Mouse (Mus musculus): ENCODE measurements around the gene Acvr1c. TPM values are rescaled to one million over a fixed set of nuclear protein-coding genes. Genes with fewer than 3 reads are reported as not detected.

Acvr1c gene
- polyA plus RNA-seq, 1 experiment from 2014 or later: 0.19 TPM

DNA sequence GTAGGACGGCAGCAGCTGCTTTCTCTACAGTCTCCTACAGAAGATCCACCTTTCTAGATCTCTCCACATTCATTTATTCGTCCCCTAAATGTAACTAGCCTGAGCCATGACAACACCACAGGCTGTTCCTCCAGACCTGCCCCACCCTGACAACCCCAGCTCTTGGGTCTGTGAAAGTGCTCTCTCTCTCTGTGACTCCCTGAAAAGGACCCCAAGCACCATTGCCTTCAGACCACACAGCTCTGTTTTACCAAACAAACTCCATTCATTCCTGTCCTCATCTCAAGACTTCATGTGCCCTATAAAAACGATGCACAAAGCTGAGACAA, 401 bp upstream of the Acvr1c start:
- Histone ChIP-seq H3K36me3 (ENCODE audit: control insufficient read depth, insufficient read depth, low read length) (no peaks in the 10 kb centered on the region), H3K4me3 (ENCODE audit: low read depth, low read length) (peak overlapping the region; percentile 50), H3K4me2 (ENCODE audit: low read depth) (peak overlapping the region; percentile 98), H3K4me1 (ENCODE audit: control insufficient read depth, insufficient read depth, low read length) (peaks cover 5% of the 10 kb centered on the region), H3K9ac (ENCODE audit: low read length) (no peak overlapping the region), H3K9me3 (ENCODE audit: control insufficient read depth, low read length) (no peaks in the 10 kb centered on the region), H3K27ac (ENCODE audit: low read depth, low read length) (no peak overlapping the region), H3K27me3 (ENCODE audit: control insufficient read depth, insufficient read depth, low read length) (peaks cover 13% of the 10 kb centered on the region)
- DNase-seq (ENCODE audit: low spot score) (no peak), ATAC-seq (ENCODE audit: insufficient read depth, low FRiP score, low TSS enrichment) (no peak)
- 9% methylated on average over 3 of the region's 3 CpGs for whole genome bisulfite sequencing

DNA sequence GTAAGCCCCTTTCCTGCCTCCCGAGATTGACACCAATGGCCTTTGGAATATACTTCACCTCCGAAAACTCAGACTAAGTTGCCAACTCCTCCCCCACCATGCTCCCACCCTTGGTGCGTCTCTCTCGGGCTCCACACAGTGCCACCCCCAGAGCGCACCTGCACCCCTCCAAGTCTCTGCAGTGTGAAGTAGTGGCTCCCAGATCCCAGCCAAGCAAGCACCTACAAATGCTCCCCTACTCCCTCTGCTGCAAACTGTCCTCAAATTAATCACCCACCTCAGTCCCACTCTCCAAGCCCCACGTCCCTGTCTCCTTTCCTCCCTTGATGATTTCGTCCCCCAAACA, 654 bp downstream of the Acvr1c start:
- Histone ChIP-seq H3K9me3 (ENCODE audit: control insufficient read depth, low read length) (no peaks in the 10 kb centered on the region), H3K27ac (ENCODE audit: low read depth, low read length) (no peak overlapping the region), H3K4me2 (ENCODE audit: low read depth) (peak overlapping the region; percentile 98), H3K4me1 (ENCODE audit: control insufficient read depth, insufficient read depth, low read length) (peaks cover 5% of the 10 kb centered on the region), H3K4me3 (ENCODE audit: low read depth, low read length) (peak overlapping the region; percentile 50), H3K36me3 (ENCODE audit: control insufficient read depth, insufficient read depth, low read length) (no peaks in the 10 kb centered on the region), H3K27me3 (ENCODE audit: control insufficient read depth, insufficient read depth, low read length) (peaks cover 13% of the 10 kb centered on the region), H3K9ac (ENCODE audit: low read length) (no peak overlapping the region)
- ATAC-seq (ENCODE audit: insufficient read depth, low FRiP score, low TSS enrichment) (peak; percentile 56; the same call in 1 of the 2 replicates), DNase-seq (ENCODE audit: low spot score) (peak; percentile 19)
- WGBS: 0% methylated on average over 7 of the region's 7 CpGs

DNA sequence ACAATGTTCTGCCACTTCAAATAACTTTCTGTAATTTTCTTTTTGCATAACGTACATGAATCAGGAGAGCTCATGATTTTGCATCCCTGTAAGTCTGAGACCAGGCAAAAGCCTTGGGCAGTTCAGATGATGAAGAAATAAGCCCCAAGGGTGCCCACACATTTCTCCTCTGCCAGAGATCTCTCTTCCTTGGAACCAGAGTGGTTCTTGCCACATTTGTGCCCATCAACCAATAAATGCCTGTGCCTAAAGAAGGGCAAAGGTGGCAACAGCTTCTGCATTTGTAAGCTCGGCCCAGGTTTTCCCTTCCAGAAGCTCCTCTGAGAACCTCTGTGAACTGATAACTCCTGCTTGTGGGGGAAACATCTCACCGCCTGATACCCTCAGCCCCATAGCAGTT, 3.3 kb downstream of the Acvr1c start:
- 86% methylated on average over 3 of the region's 3 CpGs for WGBS
- H3K4me3 ChIP-seq (ENCODE audit: low read depth, low read length): no peak overlapping the region
- H3K9ac ChIP-seq (ENCODE audit: low read length): no peak overlapping the region
- H3K36me3 ChIP-seq (ENCODE audit: control insufficient read depth, insufficient read depth, low read length): no peaks in the 10 kb centered on the region
- H3K27ac ChIP-seq (ENCODE audit: low read depth, low read length): no peak overlapping the region
- ATAC-seq (ENCODE audit: insufficient read depth, low FRiP score, low TSS enrichment) (no peak), DNase-seq (ENCODE audit: low spot score) (no peak)
- H3K9me3 ChIP-seq (ENCODE audit: control insufficient read depth, low read length): no peaks in the 10 kb centered on the region
- H3K27me3 ChIP-seq (ENCODE audit: control insufficient read depth, insufficient read depth, low read length): peaks cover 13% of the 10 kb centered on the region
- no peak overlapping the region for H3K4me2 ChIP-seq (ENCODE audit: low read depth)
- peaks cover 5% of the 10 kb centered on the region for H3K4me1 ChIP-seq (ENCODE audit: control insufficient read depth, insufficient read depth, low read length)

DNA sequence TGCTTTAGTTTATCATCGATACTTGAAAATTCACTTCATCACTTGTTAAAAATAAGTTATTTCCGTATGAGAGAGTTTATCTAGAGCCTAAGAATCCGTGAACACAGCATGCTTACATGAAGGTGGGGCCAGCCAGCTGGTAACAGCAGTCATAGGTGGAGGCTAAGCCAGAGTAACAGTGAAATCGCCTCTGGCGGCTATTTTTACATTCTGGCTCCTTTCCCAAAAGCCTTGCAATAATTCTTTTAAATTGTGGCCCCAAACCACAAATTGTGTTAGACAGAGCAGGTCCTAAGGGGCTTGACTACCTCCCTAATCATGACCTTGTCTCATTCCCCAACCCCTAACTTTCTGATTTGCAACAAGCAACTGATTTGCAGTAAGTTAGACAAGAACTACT, 4.8 kb downstream of the Acvr1c start:
- DNase-seq (ENCODE audit: low spot score) (no peak), ATAC-seq (ENCODE audit: insufficient read depth, low FRiP score, low TSS enrichment) (no peak)
- Histone ChIP-seq H3K9ac (ENCODE audit: low read length) (no peak overlapping the region), H3K4me1 (ENCODE audit: control insufficient read depth, insufficient read depth, low read length) (peaks cover 5% of the 10 kb centered on the region), H3K4me3 (ENCODE audit: low read depth, low read length) (no peak overlapping the region), H3K27ac (ENCODE audit: low read depth, low read length) (no peak overlapping the region), H3K9me3 (ENCODE audit: control insufficient read depth, low read length) (no peaks in the 10 kb centered on the region), H3K27me3 (ENCODE audit: control insufficient read depth, insufficient read depth, low read length) (peaks cover 13% of the 10 kb centered on the region), H3K4me2 (ENCODE audit: low read depth) (no peak overlapping the region), H3K36me3 (ENCODE audit: control insufficient read depth, insufficient read depth, low read length) (no peaks in the 10 kb centered on the region)
- 78% methylated on average over 5 of the region's 5 CpGs for WGBS

DNA sequence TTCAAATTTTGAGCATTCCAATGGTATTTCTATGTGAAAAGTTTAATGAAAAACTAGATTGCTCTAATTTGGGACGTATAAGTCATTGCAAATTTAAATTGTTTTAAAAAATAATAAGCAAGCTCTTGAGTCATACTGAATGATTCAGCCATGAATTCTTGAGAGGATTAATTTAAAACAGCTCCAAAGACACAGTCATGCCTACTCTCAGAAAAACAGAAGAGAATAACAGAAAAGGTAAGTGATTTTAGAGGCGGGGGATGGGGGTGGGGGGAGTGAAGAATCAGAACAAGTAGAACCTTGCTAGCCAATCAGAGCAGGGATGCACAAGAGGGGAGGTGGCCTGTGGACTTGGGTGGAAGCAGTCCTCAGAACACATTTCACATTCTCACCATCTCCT, 7.0 kb downstream of the Acvr1c start:
- Histone ChIP-seq H3K27me3 (ENCODE audit: control insufficient read depth, insufficient read depth, low read length) (no peaks in the 10 kb centered on the region), H3K4me2 (ENCODE audit: low read depth) (no peak overlapping the region), H3K36me3 (ENCODE audit: control insufficient read depth, insufficient read depth, low read length) (no peaks in the 10 kb centered on the region), H3K4me3 (ENCODE audit: low read depth, low read length) (no peak overlapping the region), H3K4me1 (ENCODE audit: control insufficient read depth, insufficient read depth, low read length) (no peaks in the 10 kb centered on the region), H3K9ac (ENCODE audit: low read length) (no peak overlapping the region), H3K9me3 (ENCODE audit: control insufficient read depth, low read length) (no peaks in the 10 kb centered on the region), H3K27ac (ENCODE audit: low read depth, low read length) (no peak overlapping the region)
- DNase-seq (ENCODE audit: low spot score) (no peak), ATAC-seq (ENCODE audit: insufficient read depth, low FRiP score, low TSS enrichment) (no peak)
- 88% methylated on average over 2 of the region's 2 CpGs for WGBS

DNA sequence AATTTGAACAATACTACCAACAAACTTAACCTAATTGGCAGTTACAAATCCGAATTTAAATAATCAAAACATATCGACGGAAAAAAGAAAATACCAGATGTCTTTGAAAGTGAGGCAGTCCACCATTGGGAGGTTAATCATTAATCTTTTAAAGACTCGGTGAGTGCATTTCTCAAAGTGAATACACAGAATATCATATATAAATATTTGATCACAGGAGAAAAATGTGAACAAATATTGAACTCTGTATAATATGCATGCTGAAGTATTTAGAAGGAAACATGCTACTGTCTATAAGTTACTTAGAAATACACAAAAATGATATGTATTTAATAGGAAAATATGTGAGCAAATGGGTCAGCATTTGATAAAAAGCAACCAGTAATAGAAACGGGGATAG, 21.0 kb downstream of the Acvr1c start:
- Histone ChIP-seq H3K27ac (ENCODE audit: low read depth, low read length) (no peak overlapping the region), H3K27me3 (ENCODE audit: control insufficient read depth, insufficient read depth, low read length) (no peaks in the 10 kb centered on the region), H3K9me3 (ENCODE audit: control insufficient read depth, low read length) (no peaks in the 10 kb centered on the region), H3K36me3 (ENCODE audit: control insufficient read depth, insufficient read depth, low read length) (no peaks in the 10 kb centered on the region), H3K4me1 (ENCODE audit: control insufficient read depth, insufficient read depth, low read length) (no peaks in the 10 kb centered on the region), H3K4me2 (ENCODE audit: low read depth) (no peak overlapping the region), H3K4me3 (ENCODE audit: low read depth, low read length) (no peak overlapping the region), H3K9ac (ENCODE audit: low read length) (no peak overlapping the region)
- ATAC-seq (ENCODE audit: insufficient read depth, low FRiP score, low TSS enrichment): no peak
- DNase-seq (ENCODE audit: low spot score): no peak
- 88% methylated on average over 5 of the region's 5 CpGs for WGBS

DNA sequence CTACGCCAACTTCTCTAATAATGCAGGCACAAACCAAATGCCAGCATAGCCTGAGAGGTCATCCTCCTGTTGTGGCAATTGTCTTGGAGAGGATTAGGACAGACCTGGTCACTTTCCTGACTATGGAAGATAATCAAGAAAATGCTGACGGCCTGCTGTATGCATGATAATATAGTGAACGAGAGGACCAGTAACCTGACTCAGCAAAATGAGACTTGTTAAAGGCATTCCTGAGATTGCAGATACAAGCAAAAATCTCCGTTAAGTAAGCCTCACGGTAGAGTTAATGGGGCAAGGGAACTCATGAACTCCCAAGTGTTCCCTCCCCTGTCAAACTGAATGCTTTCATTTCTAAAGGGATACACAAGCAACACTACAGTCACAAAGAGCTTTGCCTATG, 28.1 kb downstream of the Acvr1c start:
- H3K4me2 ChIP-seq (ENCODE audit: low read depth): no peak overlapping the region
- no peak overlapping the region for H3K27ac ChIP-seq (ENCODE audit: low read depth, low read length)
- no peaks in the 10 kb centered on the region for H3K27me3 ChIP-seq (ENCODE audit: control insufficient read depth, insufficient read depth, low read length)
- no peaks in the 10 kb centered on the region for H3K4me1 ChIP-seq (ENCODE audit: control insufficient read depth, insufficient read depth, low read length)
- no peak for ATAC-seq (ENCODE audit: insufficient read depth, low FRiP score, low TSS enrichment)
- no peak for DNase-seq (ENCODE audit: low spot score)
- H3K9ac ChIP-seq (ENCODE audit: low read length): no peak overlapping the region
- H3K9me3 ChIP-seq (ENCODE audit: control insufficient read depth, low read length): no peaks in the 10 kb centered on the region
- no peaks in the 10 kb centered on the region for H3K36me3 ChIP-seq (ENCODE audit: control insufficient read depth, insufficient read depth, low read length)
- 90% methylated on average over 5 of the region's 5 CpGs for WGBS
- H3K4me3 ChIP-seq (ENCODE audit: low read depth, low read length): no peak overlapping the region

DNA sequence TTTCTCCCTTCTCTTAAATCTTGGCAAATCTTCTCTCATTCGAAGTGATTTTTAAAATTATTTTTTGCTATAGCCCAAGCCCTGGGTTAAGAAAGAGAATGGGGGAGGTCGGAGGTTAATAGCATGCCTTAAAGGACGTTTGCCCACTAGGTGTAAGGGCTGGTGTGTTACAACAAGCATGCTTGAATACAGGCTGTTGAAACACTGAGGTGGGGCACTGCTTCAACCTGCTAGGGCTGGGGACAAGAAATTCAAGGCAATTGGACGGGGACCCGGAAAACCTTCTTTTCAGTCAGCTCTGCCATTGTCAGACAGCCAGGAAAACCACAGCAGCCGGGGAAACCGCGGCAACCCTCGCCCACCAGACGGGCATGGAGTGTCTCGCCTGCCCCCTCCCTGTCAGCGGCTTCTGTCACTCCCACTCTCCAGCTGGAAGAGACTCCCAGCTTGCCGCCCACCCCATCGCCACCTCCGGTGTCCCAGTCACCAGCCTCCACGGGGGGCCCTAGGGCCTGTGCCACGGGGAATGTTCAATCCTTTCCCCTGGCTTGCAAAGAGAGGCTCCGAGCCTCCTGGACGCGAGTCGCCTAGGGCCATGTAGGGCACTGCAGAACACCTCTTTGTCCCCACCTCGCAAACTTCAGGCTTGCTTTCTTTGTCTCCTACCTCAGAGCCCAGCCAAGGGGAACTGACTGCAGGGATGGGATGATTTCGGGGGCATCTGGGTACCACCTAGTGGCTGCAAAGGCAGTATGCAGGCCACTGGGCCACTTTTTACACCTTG, 33.4 kb downstream of the Acvr1c start:
- H3K27me3 ChIP-seq (ENCODE audit: control insufficient read depth, insufficient read depth, low read length): no peaks in the 10 kb centered on the region
- H3K27ac ChIP-seq (ENCODE audit: low read depth, low read length): no peak overlapping the region
- no peaks in the 10 kb centered on the region for H3K4me1 ChIP-seq (ENCODE audit: control insufficient read depth, insufficient read depth, low read length)
- peak; percentile 91 for ATAC-seq (ENCODE audit: insufficient read depth, low FRiP score, low TSS enrichment)
- H3K36me3 ChIP-seq (ENCODE audit: control insufficient read depth, insufficient read depth, low read length): no peaks in the 10 kb centered on the region
- H3K4me3 ChIP-seq (ENCODE audit: low read depth, low read length): peak overlapping the region; percentile 39
- peak; percentile 74 for DNase-seq (ENCODE audit: low spot score)
- WGBS: 12% methylated on average over 23 of the region's 23 CpGs
- H3K4me2 ChIP-seq (ENCODE audit: low read depth): peak overlapping the region; percentile 64
- H3K9ac ChIP-seq (ENCODE audit: low read length): peak overlapping the region; percentile 83
- no peaks in the 10 kb centered on the region for H3K9me3 ChIP-seq (ENCODE audit: control insufficient read depth, low read length)

DNA sequence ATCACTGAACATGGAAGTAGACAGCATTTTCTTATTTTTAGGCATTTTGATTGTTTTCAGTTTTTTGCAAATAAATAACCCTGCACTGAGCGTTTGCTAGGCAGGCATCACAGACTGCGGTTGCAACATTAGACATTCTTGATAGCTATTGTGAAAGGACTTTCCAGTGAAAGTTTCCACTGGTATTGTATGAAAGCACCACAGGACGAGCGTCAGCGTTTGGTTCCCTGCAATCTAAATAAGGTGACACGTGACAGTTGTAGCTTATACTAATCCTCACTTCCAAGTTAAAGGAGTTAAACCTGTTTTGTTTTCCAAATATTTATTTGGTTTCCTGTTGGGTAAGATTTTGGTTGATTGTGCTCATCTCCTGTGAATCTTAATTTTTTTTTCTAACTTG, 34.4 kb downstream of the Acvr1c start:
- WGBS: 90% methylated on average over 6 of the region's 6 CpGs
- Histone ChIP-seq H3K36me3 (ENCODE audit: control insufficient read depth, insufficient read depth, low read length) (no peaks in the 10 kb centered on the region), H3K4me2 (ENCODE audit: low read depth) (no peak overlapping the region), H3K4me3 (ENCODE audit: low read depth, low read length) (no peak overlapping the region), H3K9ac (ENCODE audit: low read length) (no peak overlapping the region), H3K27me3 (ENCODE audit: control insufficient read depth, insufficient read depth, low read length) (no peaks in the 10 kb centered on the region), H3K9me3 (ENCODE audit: control insufficient read depth, low read length) (no peaks in the 10 kb centered on the region), H3K27ac (ENCODE audit: low read depth, low read length) (no peak overlapping the region), H3K4me1 (ENCODE audit: control insufficient read depth, insufficient read depth, low read length) (no peaks in the 10 kb centered on the region)
- no peak for ATAC-seq (ENCODE audit: insufficient read depth, low FRiP score, low TSS enrichment)
- no peak for DNase-seq (ENCODE audit: low spot score)

Data from neural tube, embryonic 11.5 days (tissue).